Mouse (Mus musculus) liver, embryonic 14.5 days (tissue): ENCODE data around the gene Utrn. TPM values are rescaled to one million over a fixed set of nuclear protein-coding genes. Genes with fewer than 3 reads are reported as not detected.

ENCODE experiments used
- ATAC-seq: fragments of 200-750 bp; cut with Nextera tagmentation; 2 replicates; pipeline ENCODE4 v1.8.0; 2017; ENCODE audit warnings: moderate number of reproducible peaks, mild to moderate bottlenecking, moderate library complexity; ENCODE audit not compliant: insufficient read depth
- DNase-seq, 3 experiments: peaks; one replicate each; pipeline ENCODE4 v3.0.0-alpha.2; 2012 to 2013; ENCODE audit warnings: low read depth in 3 of 3, low spot score in 3 of 3
- H3K27ac ChIP-seq: fragments of 300-500 bp; sonication (generic); 2 replicates; pipeline ENCODE4 v1.5.1; 2014; ENCODE audit warnings: moderate library complexity, mild to moderate bottlenecking, control low read depth, inconsistent platforms
- H3K27me3 ChIP-seq: fragments of 300-500 bp; sonication (generic); 2 replicates; pipeline ENCODE4 v1.6.1; 2014; ENCODE audit warnings: mild to moderate bottlenecking, low read length, moderate library complexity; ENCODE audit not compliant: control insufficient read depth, insufficient read depth
- H3K36me3 ChIP-seq: fragments of 300-500 bp; sonication (generic); replicated peaks from 2 replicates; pipeline ENCODE4 v1.6.1; 2014; ENCODE audit warnings: low read depth; ENCODE audit not compliant: control insufficient read depth, insufficient read depth
- H3K4me1 ChIP-seq, 2 experiments: fragments of 200-500 bp in 1 of 2; fragments of 300-500 bp in 1 of 2; sonication (generic) in 1 of 2; replicated peaks; 2 replicates each; pipeline ENCODE4 v1.6.1; 2012 to 2014; ENCODE audit warnings: antibody characterized with exemption in 1 of 2, inconsistent platforms in 1 of 2, low read length in 1 of 2; ENCODE audit not compliant: control insufficient read depth in 2 of 2, insufficient read depth in 2 of 2
- H3K4me2 ChIP-seq: fragments of 300-500 bp; sonication (generic); 2 replicates; pipeline ENCODE4 v1.6.1; 2014; ENCODE audit warnings: low read depth, mild to moderate bottlenecking, control low read depth, moderate library complexity
- H3K4me3 ChIP-seq, 2 experiments: fragments of 200-500 bp in 1 of 2; fragments of 300-500 bp in 1 of 2; sonication (generic) in 1 of 2; 2 replicates each; pipeline ENCODE4 v1.5.1; 2012 to 2014; ENCODE audit warnings: low read depth in 2 of 2, low read length in 2 of 2, mild to moderate bottlenecking in 2 of 2, control low read depth in 1 of 2, inconsistent platforms in 1 of 2, moderate library complexity in 1 of 2; ENCODE audit not compliant: insufficient read depth in 1 of 2
- H3K9ac ChIP-seq: fragments of 300-500 bp; sonication (generic); replicated peaks from 2 replicates; pipeline ENCODE4 v1.6.1; 2014; ENCODE audit warnings: mild to moderate bottlenecking, control low read depth, moderate library complexity
- H3K9me3 ChIP-seq: fragments of 300-500 bp; sonication (generic); 2 replicates; pipeline ENCODE4 v1.6.1; 2016; ENCODE audit warnings: low read length, mixed read lengths; ENCODE audit not compliant: control insufficient read depth
- CTCF ChIP-seq: IDR thresholded peaks from 2 replicates; pipeline ENCODE4 v1.5.1; 2016; ENCODE audit warnings: antibody characterized with exemption, low read depth, control low read depth
- EP300 ChIP-seq: IDR thresholded peaks from 2 replicates; pipeline ENCODE4 v1.6.1; 2016; ENCODE audit warnings: antibody characterized with exemption, low read depth
- WGBS: fragments of 180-500 bp; shearing (Covaris S2); extraction: QIAGEN DNeasy Blood & Tissue Kit; methylation state at CpG from one replicate; pipeline ENCODE4 v1.1.7; 2014; ENCODE audit not compliant: insufficient replicate concordance; 5-methylcytosine and 5-hydroxymethylcytosine counted together
- polyA plus RNA-seq, 2 experiments: library from polyadenylated mRNA; depleted of rRNA in 1 of 2; stranded (reverse) in 1 of 2; unstranded in 1 of 2; fragments of >200 nt; fragmentation: Nextera tagmentation in 1 of 2; extraction: Ambion mirVana in 1 of 2; gene quantifications; 2 replicates each; pipeline versions ENCODE4 v1.2.1 to v1.2.3; 2012 to 2014

The Utrn gene
- polyA plus RNA-seq, 2 experiments, result 2.7 to 4.4 TPM

DNA sequence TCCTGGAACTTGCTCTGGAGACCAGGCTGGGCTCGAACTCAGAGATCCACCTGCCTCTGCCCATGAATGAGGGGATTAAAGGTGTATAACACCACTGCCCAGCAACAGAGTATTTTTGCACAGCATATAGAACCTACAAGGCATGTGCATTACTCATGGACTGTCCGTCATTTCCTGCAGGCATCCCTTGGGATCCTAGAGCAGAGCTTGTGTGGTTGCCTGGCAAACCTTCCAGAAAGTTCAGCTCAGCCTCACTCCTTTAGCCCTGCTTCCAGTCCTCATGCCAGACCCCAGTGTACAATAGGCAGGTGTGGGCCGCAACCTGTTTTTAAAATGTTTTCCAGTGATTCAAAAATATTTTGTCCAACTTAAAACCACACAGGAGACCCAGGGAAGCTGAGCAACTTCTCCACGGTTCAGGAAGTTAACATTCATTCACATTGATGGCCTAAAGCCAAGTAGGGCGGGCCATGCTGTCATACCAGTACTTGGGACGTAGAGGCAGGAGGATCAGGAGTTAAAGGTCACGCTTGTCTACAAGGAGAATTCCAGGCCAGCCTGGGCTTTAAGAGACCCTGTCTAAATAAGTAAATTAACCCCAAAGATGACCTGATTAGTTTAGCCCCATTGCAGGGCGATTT lies 15.3 kb upstream of the Utrn start:
- no peak for DNase-seq
- Histone ChIP-seq H3K27ac (no peak overlapping the region), H3K36me3 (no peaks in the 10 kb centered on the region)

DNA sequence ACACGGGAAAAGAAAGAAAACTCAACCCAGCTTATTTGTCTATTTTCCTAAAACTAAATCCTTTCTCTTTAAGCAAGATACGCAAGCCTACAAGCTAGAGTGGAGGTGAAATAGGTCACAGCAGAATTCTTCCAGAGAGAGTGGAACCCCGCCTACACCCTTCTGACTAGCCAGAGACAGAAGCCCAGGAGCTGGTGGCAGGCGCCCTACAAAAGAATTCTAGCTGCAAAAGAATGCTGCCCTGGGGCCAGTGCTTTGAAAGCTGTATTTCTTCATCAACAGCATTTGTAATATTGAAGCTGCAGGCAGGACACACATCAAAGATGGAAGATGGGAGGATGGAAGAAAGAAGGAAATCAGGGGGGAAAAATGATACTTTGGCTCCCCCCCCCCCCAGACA lies 12.7 kb upstream of the Utrn start:
- H3K4me1 ChIP-seq, result no peaks in the 10 kb centered on the region
- no peaks in the 10 kb centered on the region for H3K36me3 ChIP-seq
- no peak overlapping the region for H3K27ac ChIP-seq
- no peak overlapping the region for H3K4me3 ChIP-seq
- H3K4me2 ChIP-seq, result no peak overlapping the region
- H3K9me3 ChIP-seq, result no peaks in the 10 kb centered on the region
- H3K27me3 ChIP-seq, result peaks cover 2% of the 10 kb centered on the region; the same call in 1 of the 2 replicates
- DNase-seq (no peak), ATAC-seq (no peak)
- 63% methylated on average over 4 of the region's 4 CpGs for WGBS
- H3K9ac ChIP-seq, result no peak overlapping the region
- no peak for TF ChIP-seq CTCF
- no peak for TF ChIP-seq EP300

More for the DNA sequence above, 15.3 kb upstream of the Utrn start:
- 59% methylated on average over 8 of the region's 8 CpGs for WGBS
- Histone ChIP-seq H3K9me3 (no peaks in the 10 kb centered on the region), H3K4me3 (no peak overlapping the region), H3K9ac (no peak overlapping the region), H3K4me2 (no peak overlapping the region), H3K4me1 (no peaks in the 10 kb centered on the region), H3K27me3 (no peaks in the 10 kb centered on the region)
- TF ChIP-seq CTCF (no peak), EP300 (no peak)
- ATAC-seq, result no peak

DNA sequence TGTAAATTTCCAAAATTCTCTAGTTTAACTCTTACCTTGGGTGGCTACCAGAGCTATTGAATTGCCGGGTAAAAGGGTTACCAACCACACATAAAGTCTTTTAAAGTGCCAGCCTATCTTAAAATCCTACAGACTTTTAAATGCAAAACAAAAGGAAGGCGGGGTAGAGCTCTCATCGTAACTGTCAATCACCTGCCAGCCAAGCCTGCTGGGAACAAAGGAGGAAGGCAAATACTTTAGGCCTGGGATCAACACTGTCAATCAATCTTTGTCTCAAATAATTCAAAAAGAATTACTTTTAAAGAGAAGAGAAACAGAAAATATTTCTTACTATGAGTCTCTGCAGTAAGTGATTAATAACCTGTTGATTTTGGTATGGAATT lies 10.1 kb upstream of the Utrn start:
- WGBS, result 48% methylated on average over 3 of the region's 3 CpGs
- peaks cover 2% of the 10 kb centered on the region; the same call in 1 of the 2 replicates for H3K27me3 ChIP-seq
- H3K27ac ChIP-seq, result no peak overlapping the region
- no peak for TF ChIP-seq CTCF
- TF ChIP-seq EP300, result no peak
- H3K4me3 ChIP-seq, result no peak overlapping the region
- H3K9me3 ChIP-seq, result no peaks in the 10 kb centered on the region
- DNase-seq (no peak), ATAC-seq (no peak)
- no peak overlapping the region for H3K4me2 ChIP-seq
- peaks cover 0 to 6% of the 10 kb centered on the region in 2 experiments; a peak in 2 of 4 replicates for H3K4me1 ChIP-seq
- H3K36me3 ChIP-seq, result no peaks in the 10 kb centered on the region
- no peak overlapping the region for H3K9ac ChIP-seq

DNA sequence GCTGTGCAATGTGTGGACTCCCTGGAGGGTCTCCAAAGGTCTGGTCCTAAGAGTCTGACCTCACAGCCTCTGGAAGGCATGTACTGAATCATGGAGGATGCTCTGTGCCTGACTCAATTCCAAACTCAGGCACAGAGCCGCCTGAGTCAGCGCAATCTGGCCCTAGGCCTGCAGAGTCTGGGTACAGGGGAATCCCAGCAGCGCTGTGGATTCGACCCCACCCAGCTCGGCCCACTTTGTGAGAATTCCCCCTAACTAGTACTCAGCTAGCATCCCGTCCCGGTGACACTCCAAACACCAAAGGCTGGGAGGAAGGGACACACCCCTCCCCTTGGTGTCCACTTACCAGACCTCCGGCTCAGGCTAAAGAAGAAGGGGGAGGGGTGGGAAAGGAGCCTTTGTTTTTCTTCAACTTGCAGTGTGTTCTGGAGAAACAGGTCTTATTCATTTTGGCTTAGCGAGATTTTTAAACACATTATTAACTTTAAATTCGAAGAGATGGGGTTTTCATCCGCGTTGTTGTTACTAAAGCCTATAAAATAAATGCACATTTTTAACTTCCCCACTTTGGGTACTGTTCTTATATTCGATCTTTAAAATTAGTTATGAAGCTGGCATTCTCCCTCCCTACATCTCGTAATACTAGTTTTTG lies 9.6 kb upstream of the Utrn start:
- H3K27ac ChIP-seq, result no peak overlapping the region
- 37% methylated on average over 14 of the region's 14 CpGs for WGBS
- ATAC-seq, result no peak
- no peak overlapping the region for H3K4me3 ChIP-seq
- no peak for DNase-seq
- H3K36me3 ChIP-seq, result no peaks in the 10 kb centered on the region
- no peak for TF ChIP-seq CTCF
- no peak for TF ChIP-seq EP300
- no peak overlapping the region for H3K9ac ChIP-seq
- H3K4me2 ChIP-seq, result no peak overlapping the region
- H3K4me1 ChIP-seq, result peaks cover 0 to 6% of the 10 kb centered on the region in 2 experiments; a peak in 2 of 4 replicates
- H3K9me3 ChIP-seq, result no peaks in the 10 kb centered on the region
- peaks cover 2% of the 10 kb centered on the region; the same call in 1 of the 2 replicates for H3K27me3 ChIP-seq

DNA sequence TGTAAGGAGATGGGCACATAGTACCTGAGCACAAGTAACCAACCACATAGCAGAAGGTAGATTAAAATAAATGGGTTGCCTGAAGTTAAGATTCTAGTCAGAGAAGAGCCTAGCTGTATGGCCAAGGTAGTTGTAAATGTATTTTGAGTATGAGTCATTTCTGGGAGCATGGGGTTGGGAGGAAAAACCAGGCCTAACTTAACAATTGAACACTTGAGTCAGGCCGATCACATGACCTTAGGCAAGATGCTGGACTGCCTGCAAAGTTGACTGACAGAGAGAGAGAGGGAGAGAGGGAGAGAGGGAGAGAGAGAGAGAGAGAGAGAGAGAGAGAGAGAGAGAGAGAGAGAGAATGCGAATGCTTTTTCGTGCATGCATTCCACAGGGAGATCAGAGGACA lies 7.3 kb upstream of the Utrn start:
- no peaks in the 10 kb centered on the region for H3K36me3 ChIP-seq
- TF ChIP-seq CTCF (no peak), EP300 (no peak)
- peaks cover 0 to 6% of the 10 kb centered on the region in 2 experiments; a peak in 2 of 4 replicates for H3K4me1 ChIP-seq
- 75% methylated on average over 3 of the region's 3 CpGs for WGBS
- H3K27ac ChIP-seq, result no peak overlapping the region
- H3K4me3 ChIP-seq, result no peak overlapping the region
- no peaks in the 10 kb centered on the region for H3K9me3 ChIP-seq
- DNase-seq, result no peak
- no peak overlapping the region for H3K9ac ChIP-seq
- H3K27me3 ChIP-seq, result peaks cover 2% of the 10 kb centered on the region; the same call in 1 of the 2 replicates
- no peak overlapping the region for H3K4me2 ChIP-seq
- no peak for ATAC-seq
